Mouse (Mus musculus) hindbrain, embryonic 16.5 days (tissue): Measurements from ENCODE around the gene Trafd1. TPM values are rescaled to one million over a fixed set of nuclear protein-coding genes. Genes with fewer than 3 reads are reported as not detected.
"Not testable (repeated sequence)": the region's sequence is repeated elsewhere in the genome, so short reads cannot be mapped to it uniquely, and the experiment has no call there.

Experiments
- ATAC-seq: fragments of 200-750 bp; cut with Nextera tagmentation; 2 replicates; pipeline ENCODE4 v1.8.0; 2017; ENCODE audit warnings: moderate TSS enrichment, moderate library complexity
- H3K27ac ChIP-seq: fragments of 300-500 bp; sonication (generic); 2 replicates; pipeline ENCODE4 v1.5.1; 2014; ENCODE audit warnings: low read depth, mild to moderate bottlenecking, control low read depth, low read length, moderate library complexity
- H3K27me3 ChIP-seq: fragments of 300-500 bp; sonication (generic); replicated peaks from 2 replicates; pipeline ENCODE4 v1.6.1; 2014; ENCODE audit warnings: low read length; ENCODE audit not compliant: control insufficient read depth, insufficient read depth
- H3K36me3 ChIP-seq: fragments of 300-500 bp; sonication (generic); 2 replicates; pipeline ENCODE4 v1.6.1; 2014; ENCODE audit warnings: mild to moderate bottlenecking, low read length, moderate library complexity, mixed read lengths; ENCODE audit not compliant: control insufficient read depth, insufficient read depth
- H3K4me1 ChIP-seq: fragments of 300-500 bp; sonication (generic); 2 replicates; pipeline ENCODE4 v1.6.1; 2014; ENCODE audit warnings: low read depth, low read length; ENCODE audit not compliant: control insufficient read depth, insufficient read depth
- H3K4me2 ChIP-seq: fragments of 300-500 bp; sonication (generic); 2 replicates; pipeline ENCODE4 v1.6.1; 2014; ENCODE audit warnings: mild to moderate bottlenecking, low read length, control low read depth, moderate library complexity
- H3K4me3 ChIP-seq: fragments of 300-500 bp; sonication (generic); 2 replicates; pipeline ENCODE4 v1.5.1; 2014; ENCODE audit warnings: mild to moderate bottlenecking, low read length, control low read depth, moderate library complexity
- H3K9ac ChIP-seq: fragments of 300-500 bp; sonication (generic); 2 replicates; pipeline ENCODE4 v1.6.1; 2014; ENCODE audit warnings: low read depth, mild to moderate bottlenecking, control low read depth, low read length, moderate library complexity
- H3K9me3 ChIP-seq: fragments of 300-500 bp; sonication (generic); 2 replicates; pipeline ENCODE4 v1.6.1; 2014; ENCODE audit warnings: mild to moderate bottlenecking, low read length, moderate library complexity; ENCODE audit not compliant: control insufficient read depth
- WGBS: fragments of 180-500 bp; shearing (Covaris S2); extraction: QIAGEN DNeasy Blood & Tissue Kit; methylation state at CpG from one replicate; pipeline ENCODE4 v1.1.7; 2014; 5-methylcytosine and 5-hydroxymethylcytosine counted together
- polyA plus RNA-seq: library from polyadenylated mRNA; unstranded; fragments of >200 nt; fragmentation: Nextera tagmentation; extraction: Ambion mirVana; gene quantifications from 2 replicates; pipeline ENCODE4 v1.2.1, GENCODE M21; 2015

Gene Trafd1
- polyA plus RNA-seq, 1 experiment from 2014 or later: 112 TPM

DNA sequence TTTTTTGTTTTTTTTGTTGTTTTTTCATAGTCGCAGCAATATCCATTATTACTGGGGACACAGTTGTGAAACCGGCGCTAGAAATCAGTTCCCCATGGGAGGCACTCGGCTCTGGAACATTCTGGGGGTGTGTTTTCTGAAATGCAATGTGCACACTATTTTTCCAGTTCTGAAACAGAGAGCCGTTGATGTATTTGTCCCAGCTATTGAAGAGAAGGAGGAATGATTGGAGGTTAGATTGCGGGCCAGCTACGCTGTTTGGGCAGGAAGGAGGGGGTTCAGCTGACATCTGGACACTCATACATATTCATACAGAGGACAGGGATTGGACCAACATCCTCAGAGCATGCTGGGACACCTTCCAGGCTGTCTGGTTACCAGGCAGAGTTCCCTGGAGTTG lies 3.7 kb upstream of the Trafd1 start:
- Histone ChIP-seq H3K4me2 (no peak overlapping the region), H3K4me3 (no peak overlapping the region), H3K4me1 (peaks cover 4% of the 10 kb centered on the region), H3K36me3 (no peaks in the 10 kb centered on the region), H3K27me3 (no peaks in the 10 kb centered on the region), H3K27ac (no peak overlapping the region), H3K9ac (no peak overlapping the region), H3K9me3 (no peaks in the 10 kb centered on the region)
- no peak for ATAC-seq
- WGBS: 46% methylated on average over 7 of the region's 7 CpGs

- Histone ChIP-seq H3K9me3 (no peaks in the 10 kb centered on the region), H3K4me3 (no peak overlapping the region), H3K4me2 (no peak overlapping the region), H3K27me3 (no peaks in the 10 kb centered on the region), H3K27ac (no peak overlapping the region), H3K4me1 (peaks cover 8% of the 10 kb centered on the region), H3K36me3 (no peaks in the 10 kb centered on the region), H3K9ac (no peak overlapping the region)
- ATAC-seq: no peak
- WGBS: 66% methylated on average over 4 of the region's 4 CpGs
Observed at GRCm38 (mm10) chr5:121387126-121387525, 1.7 kb upstream of the Trafd1 start.

DNA sequence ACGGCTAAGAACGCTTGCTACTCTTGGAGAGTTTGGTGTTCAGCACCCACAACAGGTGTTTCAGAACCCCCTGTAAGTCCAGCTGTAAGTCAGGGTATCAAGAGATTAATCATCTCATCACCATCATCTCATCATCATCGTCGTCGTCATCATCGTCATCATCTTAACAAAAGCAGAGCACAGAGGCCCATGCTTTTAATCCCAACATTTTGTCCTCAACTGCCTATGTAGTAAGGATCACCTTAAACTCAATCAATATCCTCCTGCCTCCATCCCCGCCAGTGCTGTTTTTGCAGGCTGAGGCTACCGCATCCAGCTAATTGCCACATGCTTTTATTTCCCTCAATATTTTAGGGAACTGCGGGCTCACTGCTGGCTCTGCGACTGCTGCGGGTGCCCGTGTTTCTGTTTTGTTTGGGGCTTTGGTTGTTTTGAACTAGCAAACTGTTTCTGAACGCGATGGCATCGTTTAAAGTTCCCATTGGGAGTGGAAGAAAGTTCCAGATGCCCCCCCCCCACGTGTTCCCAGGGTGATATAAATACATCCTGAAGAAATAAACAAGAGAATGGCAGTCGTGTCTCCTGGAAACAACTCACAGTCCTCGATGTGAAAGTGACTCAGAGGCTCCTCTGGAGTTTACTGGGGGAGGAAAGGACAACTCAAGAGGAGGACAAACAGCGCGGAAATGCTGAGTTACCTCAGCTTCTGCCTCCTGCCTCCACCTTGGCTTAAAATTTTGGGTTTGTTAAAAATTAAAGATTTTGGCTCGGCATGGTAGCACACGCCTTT lies 883 bp upstream of the Trafd1 start:
- Histone ChIP-seq H3K4me1 (peaks cover 8% of the 10 kb centered on the region), H3K36me3 (0 out of 2 replicates have a peak, but pooled peaks cover 4% of the 10 kb centered on the region), H3K9ac (peak overlapping the region; percentile 80), H3K4me2 (peak overlapping the region; percentile 72), H3K9me3 (no peaks in the 10 kb centered on the region), H3K27me3 (no peaks in the 10 kb centered on the region), H3K4me3 (peak overlapping the region; percentile 78), H3K27ac (no peak overlapping the region; the same call in 1 of the 2 replicates)
- 31% methylated on average over 22 of the region's 22 CpGs for WGBS
- ATAC-seq: no peak

GRCm38 (mm10) chr5:121384757-121385460 lies 523 bp downstream of the Trafd1 start:
- Histone ChIP-seq H3K4me2 (peak overlapping the region; percentile 72), H3K9me3 (no peaks in the 10 kb centered on the region), H3K36me3 (peaks cover 7% of the 10 kb centered on the region; the same call in 1 of the 2 replicates), H3K9ac (peak overlapping the region; percentile 80), H3K4me3 (peak overlapping the region; percentile 78), H3K27me3 (no peaks in the 10 kb centered on the region), H3K4me1 (peaks cover 8% of the 10 kb centered on the region), H3K27ac (peak overlapping the region; percentile 87)
- 2% methylated on average over 35 of the region's 47 CpGs for WGBS
- ATAC-seq: peak; percentile 78

- Histone ChIP-seq H3K36me3 (peaks cover 10% of the 10 kb centered on the region), H3K4me3 (peak overlapping the region; percentile 78), H3K27ac (no peak overlapping the region; the same call in 1 of the 2 replicates), H3K4me1 (peaks cover 8% of the 10 kb centered on the region), H3K4me2 (peak overlapping the region; percentile 72), H3K9me3 (no peaks in the 10 kb centered on the region), H3K27me3 (no peaks in the 10 kb centered on the region), H3K9ac (peak overlapping the region; percentile 80)
- ATAC-seq: no peak
- 45% methylated on average over 10 of the region's 10 CpGs for WGBS
Observed at GRCm38 (mm10) chr5:121383857-121384756, 1.3 kb downstream of the Trafd1 start.

GRCm38 (mm10) chr5:121380692-121381091 lies 4.7 kb downstream of the Trafd1 start:
- WGBS: 100% methylated on average over 2 of the region's 2 CpGs
- Histone ChIP-seq H3K36me3 (peaks cover 28% of the 10 kb centered on the region), H3K9me3 (no peaks in the 10 kb centered on the region), H3K4me2 (no peak overlapping the region), H3K27ac (no peak overlapping the region), H3K4me1 (peaks cover 8% of the 10 kb centered on the region), H3K9ac (no peak overlapping the region), H3K27me3 (no peaks in the 10 kb centered on the region), H3K4me3 (no peak overlapping the region)
- no peak for ATAC-seq

- Histone ChIP-seq H3K9me3 (no peaks in the 10 kb centered on the region), H3K27ac (no peak overlapping the region), H3K36me3 (peaks cover 44% of the 10 kb centered on the region), H3K4me2 (no peak overlapping the region), H3K4me3 (no peak overlapping the region), H3K4me1 (peaks cover 4% of the 10 kb centered on the region; the same call in 1 of the 2 replicates), H3K27me3 (no peaks in the 10 kb centered on the region), H3K9ac (no peak overlapping the region)
- no peak for ATAC-seq
- WGBS: 94% methylated on average over 13 of the region's 13 CpGs
Observed at GRCm38 (mm10) chr5:121378678-121379256, 6.7 kb downstream of the Trafd1 start.

DNA sequence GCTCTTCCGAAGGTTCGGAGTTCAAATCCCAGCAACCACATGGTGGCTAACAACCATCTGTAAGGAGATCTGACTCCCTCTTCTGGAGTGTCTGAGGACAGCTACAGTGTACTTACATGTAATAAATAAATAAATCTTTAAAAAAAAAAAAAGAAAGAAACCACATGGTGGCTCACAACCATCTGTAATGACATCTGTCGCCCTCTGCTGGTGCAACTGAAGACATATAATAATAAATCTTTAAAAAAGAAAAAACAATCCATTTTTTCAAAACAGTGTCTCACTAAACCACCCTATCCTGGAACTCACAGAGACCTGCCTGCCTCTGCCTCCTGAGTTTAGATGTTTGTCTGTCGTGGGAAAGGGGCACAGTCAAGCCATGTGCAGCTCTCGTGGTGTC lies 8.5 kb downstream of the Trafd1 start:
- not testable (repeated sequence) for H3K9me3 ChIP-seq, H3K27me3 ChIP-seq, H3K4me3 ChIP-seq, H3K4me1 ChIP-seq, H3K9ac ChIP-seq, ATAC-seq, H3K4me2 ChIP-seq, H3K27ac ChIP-seq
- peaks cover 59% of the 10 kb centered on the region for H3K36me3 ChIP-seq
- 74% methylated on average over 5 of the region's 5 CpGs for WGBS
